Mouse (Mus musculus) right cerebral cortex, postnatal 10 days (tissue): ENCODE data around the gene Hist1h2bg.
A peak's percentile ranks its signal among the peaks of the same experiment; 100 is the strongest.

ENCODE experiments used
- DNase-seq, 2 experiments: peaks; one replicate each; pipeline ENCODE4 v3.0.0; 2021; ENCODE audit warnings: low spot score in 2 of 2

The Hist1h2bg gene

GRCm38 (mm10) chr13:23611638-23612037, 40.4 kb downstream of the Hist1h2bg start:
- DNase-seq, result no peak

DNA sequence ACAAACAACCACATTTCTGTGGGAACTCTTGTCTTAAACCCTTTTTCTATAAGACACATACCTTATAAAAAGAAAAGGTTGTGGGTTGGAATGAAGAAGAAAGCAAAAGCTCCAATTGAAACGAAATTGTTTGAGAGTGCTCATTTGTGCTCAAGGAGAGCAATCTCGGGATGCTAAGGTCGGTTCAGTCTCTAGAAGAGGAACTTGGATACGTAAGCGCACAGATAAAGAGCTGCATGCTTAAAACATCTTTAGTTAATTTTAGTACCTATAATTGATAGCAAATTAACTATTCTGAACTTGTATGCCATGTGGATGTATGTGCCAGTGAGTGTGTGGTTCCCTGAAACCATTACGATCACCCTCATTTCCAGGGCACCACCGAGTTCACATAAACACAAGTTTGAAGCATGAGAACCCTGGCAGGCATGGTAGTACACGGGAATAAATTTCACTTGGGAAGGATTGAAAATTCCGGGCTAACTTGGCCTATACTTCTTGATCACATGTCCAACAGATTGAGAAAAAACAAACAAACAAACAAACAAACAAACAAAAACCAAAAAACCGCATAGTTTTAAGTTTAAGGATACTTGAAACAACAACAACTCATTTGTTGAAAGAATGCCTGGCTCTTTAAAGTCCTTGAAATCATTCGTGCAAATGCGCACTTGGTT, 49.0 kb downstream of the Hist1h2bg start:
- DNase-seq, result no peak

DNA sequence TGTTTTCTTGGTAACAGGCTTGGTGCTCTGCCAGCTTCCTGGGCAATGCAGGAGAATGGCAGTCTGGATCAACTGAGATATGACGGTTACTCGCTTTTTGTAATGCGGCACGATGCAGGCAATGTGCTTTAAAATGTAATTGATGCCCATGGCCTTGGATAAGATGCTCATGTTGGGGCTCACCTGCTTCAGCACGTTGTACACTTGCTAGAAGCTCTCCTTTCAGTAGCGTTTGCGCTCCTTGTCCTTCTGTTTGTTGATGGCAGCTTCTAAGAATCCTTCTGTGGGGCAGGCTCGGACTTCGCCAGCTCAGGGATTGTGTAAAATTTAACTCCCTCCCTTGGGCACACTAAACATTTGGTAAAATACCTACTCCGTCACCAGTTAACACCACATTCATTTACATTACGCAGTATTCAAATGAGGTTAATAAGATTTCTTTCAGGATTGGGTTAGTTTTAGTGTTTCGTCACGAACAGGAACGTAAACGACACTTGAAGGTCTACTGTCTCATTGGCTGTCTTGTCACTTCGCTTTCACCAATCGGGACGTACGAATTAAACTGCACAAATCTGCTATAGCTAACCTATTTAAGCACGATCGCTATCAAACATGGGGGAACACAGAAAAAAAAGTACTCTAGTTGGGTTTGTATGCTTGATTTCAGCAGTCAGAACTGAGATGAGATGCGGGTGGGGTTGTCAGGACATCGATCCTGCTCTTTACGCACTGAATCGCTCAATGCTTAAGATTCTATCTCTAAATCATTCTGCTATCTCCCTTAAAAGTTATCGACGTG, 49.7 kb downstream of the Hist1h2bg start, which contains the start of gene Hist1h2be:
Hist1h2be (minus strand) TSS at position 392 of the 799 bp plus-strand sequence.
- peak; percentile 76 to 91 for DNase-seq
